Comparison of ENCODE assay signal across 20 mouse cellular contexts in genomic region chr4:33257263-33257964, GRCm38 (mm10). TPM values are rescaled to one million over a fixed set of nuclear protein-coding genes. Genes with fewer than 3 reads are reported as not detected.
DNase-seq lines count a peak whose midpoint lies in the region; ATAC-seq and TF ChIP-seq lines count a peak whose summit lies in the region.
"Had no signal": no experiment of that assay in that cellular context is flagged by ENCODE, and none has a peak within 500 bp of the region (broad histone marks: within the 10 kb centered on the region; RNA-seq: fewer than 3 reads in every experiment).

No protein-coding gene starts in this region.

- TF ChIP-seq EP300 in stomach, postnatal 0 days (optimal IDR thresholded peaks at IDR 0.05), result no peak

- ATAC-seq in liver, embryonic 11.5 days (replicated peaks; ENCODE audit: low FRiP score), result no peak; the same call in 1 of the 2 replicates
- ATAC-seq in stomach, postnatal 0 days (ENCODE audit: low FRiP score, low TSS enrichment), result peak; percentile 14; the same call in 1 of the 2 replicates
- ATAC-seq: midbrain, embryonic 13.5 days had no signal

- peak overlapping the region; percentile 47; the same call in 1 of the 2 replicates for H3K9ac ChIP-seq in liver, adult 2 months (ENCODE audit: low read depth, low read length)
- H3K9ac ChIP-seq in liver, embryonic 11.5 days (ENCODE audit: low read depth, low read length), result no peak overlapping the region
- H3K9ac ChIP-seq in stomach, postnatal 0 days (ENCODE audit: low read length), result no peak overlapping the region
- H3K9ac ChIP-seq: embryonic facial prominence, embryonic 12.5 days; heart, embryonic 15.5 days; hindbrain, embryonic 15.5 days; lung, embryonic 14.5 days; midbrain, embryonic 13.5 days had no signal

- intact Hi-C loops in heart, postnatal 25 days (cut with DNase I), result no loop called here

- 0 out of 2 replicates have a peak overlapping the region, but pooled peaks have one; percentile 17 for H3K4me2 ChIP-seq in liver, embryonic 11.5 days
- no peak overlapping the region for H3K4me2 ChIP-seq in stomach, postnatal 0 days (replicated peaks; ENCODE audit: low read depth)
- H3K4me2 ChIP-seq: embryonic facial prominence, embryonic 12.5 days; heart, embryonic 15.5 days; hindbrain, embryonic 15.5 days; lung, embryonic 14.5 days; midbrain, embryonic 13.5 days had no signal

- peak overlapping the region; percentile 22; the same call in 1 of the 2 replicates for H3K4me3 ChIP-seq in liver, adult 2 months (ENCODE audit: insufficient read depth, low read depth, low read length)
- H3K4me3 ChIP-seq in liver, embryonic 11.5 days (ENCODE audit: low read depth, low read length), result no peak overlapping the region
- H3K4me3 ChIP-seq in stomach, postnatal 0 days (ENCODE audit: low read depth, low read length), result no peak overlapping the region
- H3K4me3 ChIP-seq: embryonic facial prominence, embryonic 12.5 days; forebrain, embryonic 10.5 days; heart, embryonic 15.5 days; hindbrain, embryonic 15.5 days; midbrain, embryonic 13.5 days; myocyte had no signal

- no peaks in the 10 kb centered on the region for H3K27me3 ChIP-seq in liver, adult 2 months (ENCODE audit: control insufficient read depth, insufficient read depth, low read length)
- no peaks in the 10 kb centered on the region for H3K27me3 ChIP-seq in liver, embryonic 11.5 days (replicated peaks; ENCODE audit: control insufficient read depth, insufficient read depth, low read length)
- no peaks in the 10 kb centered on the region for H3K27me3 ChIP-seq in stomach, postnatal 0 days (ENCODE audit: control insufficient read depth, insufficient read depth, low read length)
- H3K27me3 ChIP-seq: embryonic facial prominence, embryonic 12.5 days; heart, embryonic 15.5 days; hindbrain, embryonic 15.5 days; midbrain, embryonic 13.5 days had no signal

- H3K79me2 ChIP-seq in liver, adult 2 months (ENCODE audit: control insufficient read depth, insufficient read depth, low read length), result no peaks in the 10 kb centered on the region

- DNase-seq in heart, adult 11 months, result peak; percentile 91
- DNase-seq in heart, postnatal 25 days (ENCODE audit: low spot score), result no peak
- DNase-seq in liver, adult 2 months (ENCODE audit: extremely low read depth, low read depth, low spot score), result peak; percentile 95
- no peak for DNase-seq in liver
- no peak for DNase-seq in liver, embryonic 11.5 days (ENCODE audit: low spot score)
- DNase-seq in stomach, postnatal 0 days (ENCODE audit: low spot score), result peak; percentile 65
- DNase-seq in spleen, postnatal 4 days (ENCODE audit: low spot score in 2 of 2), result no peak
- DNase-seq in cerebellum, adult 9-10 months, result no peak
- DNase-seq: adrenal gland, postnatal 36 days; cerebellum, postnatal 14 days; lung, embryonic 14.5 days; thymus, adult 18-20 months had no signal

- no peak for TF ChIP-seq POLR2A in liver, adult 2 months (IDR thresholded peaks at IDR 0.05; ENCODE audit: extremely low read depth, insufficient read depth, low read length)

- 23% methylated on average over 11 of the region's 11 CpGs for WGBS in liver, adult 2 months
- WGBS in liver, embryonic 11.5 days, result 64% methylated on average over 11 of the region's 11 CpGs
- 41% methylated on average over 11 of the region's 11 CpGs for WGBS in stomach, postnatal 0 days

- H3K4me1 ChIP-seq in liver, adult 2 months (ENCODE audit: control insufficient read depth, insufficient read depth, low read length), result peaks cover 25% of the 10 kb centered on the region
- H3K4me1 ChIP-seq in liver, embryonic 11.5 days (replicated peaks; ENCODE audit: control insufficient read depth, insufficient read depth, low read length), result 0 out of 2 replicates have a peak, but pooled peaks cover 2% of the 10 kb centered on the region
- H3K4me1 ChIP-seq in stomach, postnatal 0 days (replicated peaks; ENCODE audit: control insufficient read depth, insufficient read depth), result no peaks in the 10 kb centered on the region
- H3K4me1 ChIP-seq: embryonic facial prominence, embryonic 12.5 days; midbrain, embryonic 13.5 days had no signal

- H3K36me3 ChIP-seq in liver, adult 2 months (ENCODE audit: control insufficient read depth, insufficient read depth, low read length), result no peaks in the 10 kb centered on the region
- H3K36me3 ChIP-seq in liver, embryonic 11.5 days (ENCODE audit: control insufficient read depth, insufficient read depth, low read length), result no peaks in the 10 kb centered on the region
- no peaks in the 10 kb centered on the region for H3K36me3 ChIP-seq in stomach, postnatal 0 days (ENCODE audit: control insufficient read depth, insufficient read depth, low read length)
- H3K36me3 ChIP-seq: embryonic facial prominence, embryonic 12.5 days; forebrain, embryonic 10.5 days; heart, embryonic 15.5 days; hindbrain, embryonic 15.5 days; midbrain, embryonic 13.5 days had no signal

- H3K9me3 ChIP-seq in liver, embryonic 11.5 days (ENCODE audit: control insufficient read depth, low read length), result no peaks in the 10 kb centered on the region
- no peaks in the 10 kb centered on the region for H3K9me3 ChIP-seq in stomach, postnatal 0 days (ENCODE audit: control insufficient read depth, low read length)
- H3K9me3 ChIP-seq: embryonic facial prominence, embryonic 12.5 days; forebrain, embryonic 10.5 days; heart, embryonic 15.5 days; hindbrain, embryonic 15.5 days; midbrain, embryonic 13.5 days had no signal

- peak overlapping the region; percentile 90 for H3K27ac ChIP-seq in liver, adult 2 months (replicated peaks; ENCODE audit: insufficient read depth, low read depth, low read length)
- peak overlapping the region; percentile 16; the same call in 1 of the 2 replicates for H3K27ac ChIP-seq in liver, embryonic 11.5 days (ENCODE audit: low read depth, low read length)
- no peak overlapping the region for H3K27ac ChIP-seq in stomach, postnatal 0 days (replicated peaks)
- H3K27ac ChIP-seq: embryonic facial prominence, embryonic 12.5 days; forebrain, embryonic 10.5 days; heart, embryonic 15.5 days; hindbrain, embryonic 15.5 days; kidney, postnatal 0 days; midbrain, embryonic 13.5 days had no signal

- TF ChIP-seq CTCF in liver, adult 2 months (IDR thresholded peaks at IDR 0.05; ENCODE audit: low read depth, low read length), result no peak
- TF ChIP-seq CTCF in stomach, postnatal 0 days (IDR thresholded peaks at IDR 0.05; ENCODE audit: low read depth), result no peak

RNA-seq across cellular contexts. Expression of gene Pnrc1, which starts 32.5 kb away (rescaled TPM):
- 100 to 1,000 TPM; 126 to 127 TPM for total RNA-seq in heart, postnatal 25 days (2021)
- 29.6 and 35.0 TPM in 2 replicates for total RNA-seq in liver, adult 2 months (2014; rRNA removed)
- polyA plus RNA-seq in liver, adult 2 months (2012; rRNA removed), result 48.5 and 77.3 TPM in 2 replicates
- 58.7 and 59.0 TPM in 2 replicates for polyA plus RNA-seq in liver, embryonic 11.5 days (2014; fragmentation: Nextera tagmentation; extraction: Ambion mirVana)
- 69.3 and 76.2 TPM in 2 replicates for polyA plus RNA-seq in stomach, postnatal 0 days (2015; fragmentation: Nextera tagmentation; extraction: Ambion mirVana)

RNA-seq across cellular contexts. Expression of gene Srsf12, which starts 48.6 kb away (rescaled TPM):
- not detected for total RNA-seq in heart, postnatal 25 days (2021)
- not detected in 2 replicates for total RNA-seq in liver, adult 2 months (2014; rRNA removed)
- polyA plus RNA-seq in liver, adult 2 months (2012; rRNA removed), result 0.11 TPM in 1 of 2 replicates, not detected in the other
- polyA plus RNA-seq in liver, embryonic 11.5 days (2014; fragmentation: Nextera tagmentation; extraction: Ambion mirVana), result 0.73 and 1.6 TPM in 2 replicates
- polyA plus RNA-seq in stomach, postnatal 0 days (2015; fragmentation: Nextera tagmentation; extraction: Ambion mirVana), result 2.2 and 2.6 TPM in 2 replicates
- total RNA-seq: neutrophil, adult 5-6 weeks had no signal
- polyA plus RNA-seq: myocyte had no signal

RNA-seq across cellular contexts. Expression of gene Rngtt, which starts 52.7 kb away (rescaled TPM):
- total RNA-seq in heart, postnatal 25 days (2021), result 10 to 100 TPM; 10.4 to 10.6 TPM
- total RNA-seq in liver, adult 2 months (2014; rRNA removed), result 5.8 and 6.8 TPM in 2 replicates
- 1.3 TPM in 2 replicates for polyA plus RNA-seq in liver, adult 2 months (2012; rRNA removed)
- 30.1 and 32.6 TPM in 2 replicates for polyA plus RNA-seq in liver, embryonic 11.5 days (2014; fragmentation: Nextera tagmentation; extraction: Ambion mirVana)
- 9.2 and 9.6 TPM in 2 replicates for polyA plus RNA-seq in stomach, postnatal 0 days (2015; fragmentation: Nextera tagmentation; extraction: Ambion mirVana)

Comparison
In these comparisons a context has a peak if more than half of its experiments do, and no peak if none do; other contexts are left out.
1. DNase-seq: peak in heart, adult 11 months (single experiment), liver, adult 2 months (single experiment) and stomach, postnatal 0 days (single experiment); none in heart, postnatal 25 days (single experiment), liver (single experiment), liver, embryonic 11.5 days (single experiment), spleen, postnatal 4 days (0 of 2) and cerebellum, adult 9-10 months (single experiment).